Mouse (Mus musculus) C2C12 (cell line): ENCODE measurements around the gene Pnkp.

Source experiments
- CEBPB ChIP-seq: IDR thresholded peaks from one replicate; pipeline ENCODE4 v1.6.1; 2011; ENCODE audit warnings: low read depth, mild to moderate bottlenecking, control low read depth, moderate library complexity
- CTCF ChIP-seq: IDR thresholded peaks from one replicate; pipeline ENCODE4 v1.5.1; 2011; ENCODE audit not compliant: control insufficient read depth, insufficient read depth, insufficient read length
- FOSL1 ChIP-seq: IDR thresholded peaks from one replicate; pipeline ENCODE4 v1.8.0; 2011; ENCODE audit warnings: mild to moderate bottlenecking, low read length; ENCODE audit not compliant: poor library complexity, insufficient read depth, severe bottlenecking
- MAX ChIP-seq: IDR thresholded peaks from one replicate; pipeline ENCODE4 v1.6.1; 2011; ENCODE audit warnings: mild to moderate bottlenecking, control low read depth
- MYOD1 ChIP-seq: IDR thresholded peaks from one replicate; pipeline ENCODE4 v1.6.1; 2011; ENCODE audit warnings: low read depth; ENCODE audit not compliant: control insufficient read depth, insufficient read length
- MYOG ChIP-seq: IDR thresholded peaks from one replicate; pipeline ENCODE4 v1.6.1; 2011; ENCODE audit not compliant: control insufficient read depth, insufficient read length; ENCODE audit errors: extremely low read depth
- USF1 ChIP-seq: IDR thresholded peaks from one replicate; pipeline ENCODE4 v1.6.1; 2011; ENCODE audit warnings: low read depth, mild to moderate bottlenecking, control low read depth, moderate library complexity

DNA sequence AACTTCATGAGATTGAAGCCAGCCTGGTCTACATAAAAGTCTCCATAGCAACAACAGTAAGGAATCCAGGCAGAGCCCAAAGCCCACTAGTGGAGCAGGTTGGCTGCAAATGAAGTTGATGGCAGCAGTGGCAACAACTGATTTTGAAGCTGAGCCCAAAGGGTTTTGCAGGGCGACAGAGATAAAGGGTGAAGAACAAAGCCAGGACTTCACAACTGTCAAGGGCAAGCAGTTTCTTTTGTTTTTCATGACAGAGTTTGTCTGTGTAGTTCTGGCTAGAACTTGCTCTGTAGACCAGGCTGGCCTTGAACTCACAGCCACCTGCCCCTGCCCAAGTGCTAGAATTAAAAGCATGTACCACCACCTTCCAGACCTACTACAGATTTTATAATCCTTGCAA, 14.2 kb downstream of the Pnkp start:
- TF ChIP-seq MAX (no peak), CTCF (no peak), USF1 (no peak), MYOD1 (no peak), MYOG (no peak), CEBPB (no peak), FOSL1 (no peak)
